Mouse (Mus musculus) forebrain, postnatal 0 days (tissue): Measurements from ENCODE around the gene Tas2r134. TPM values are rescaled to one million over a fixed set of nuclear protein-coding genes. Genes with fewer than 3 reads are reported as not detected.
A peak's percentile ranks its signal among the peaks of the same experiment; 100 is the strongest.

Experiments used
- ATAC-seq: fragments of 200-750 bp; cut with Nextera tagmentation; 2 replicates; pipeline ENCODE4 v1.8.0; 2017; ENCODE audit warnings: mild to moderate bottlenecking, moderate library complexity
- DNase-seq: peaks from one replicate; pipeline ENCODE4 v3.0.0-alpha.2; 2015
- H3K27ac ChIP-seq: fragments of 300-500 bp; sonication (generic); 2 replicates; pipeline ENCODE4 v1.5.1; 2014; ENCODE audit warnings: low read depth, mild to moderate bottlenecking, antibody characterized with exemption, low read length, moderate library complexity, mixed read lengths
- H3K27me3 ChIP-seq: fragments of 300-500 bp; sonication (generic); 2 replicates; pipeline ENCODE4 v1.6.1; 2014; ENCODE audit warnings: mild to moderate bottlenecking, low read length, mixed read lengths; ENCODE audit not compliant: insufficient read depth
- H3K36me3 ChIP-seq: fragments of 300-500 bp; sonication (generic); 2 replicates; pipeline ENCODE4 v1.6.1; 2014; ENCODE audit warnings: mild to moderate bottlenecking, moderate library complexity; ENCODE audit not compliant: insufficient read depth
- H3K4me1 ChIP-seq: fragments of 300-500 bp; sonication (generic); 2 replicates; pipeline ENCODE4 v1.6.1; 2014; ENCODE audit warnings: antibody characterized with exemption; ENCODE audit not compliant: insufficient read depth
- H3K4me2 ChIP-seq: fragments of 300-500 bp; sonication (generic); 2 replicates; pipeline ENCODE4 v1.6.1; 2014; ENCODE audit warnings: low read depth, mild to moderate bottlenecking, moderate library complexity
- H3K4me3 ChIP-seq: fragments of 300-500 bp; sonication (generic); 2 replicates; pipeline ENCODE4 v1.5.1; 2014; ENCODE audit warnings: low read depth, low read length, mixed read lengths
- H3K9ac ChIP-seq: fragments of 300-500 bp; sonication (generic); 2 replicates; pipeline ENCODE4 v1.6.1; 2014; ENCODE audit warnings: mild to moderate bottlenecking
- H3K9me3 ChIP-seq: fragments of 300-500 bp; sonication (generic); 2 replicates; pipeline ENCODE4 v1.6.1; 2016; ENCODE audit warnings: low read length
- CTCF ChIP-seq: sonication (generic); IDR thresholded peaks from 2 replicates; pipeline ENCODE4 v1.5.1; 2016; ENCODE audit warnings: antibody characterized with exemption, control low read depth, low read depth
- WGBS: fragments of 180-500 bp; shearing (Covaris S2); extraction: QIAGEN DNeasy Blood & Tissue Kit; methylation state at CpG from one replicate; pipeline ENCODE4 v1.1.7; 2014; 5-methylcytosine and 5-hydroxymethylcytosine counted together
- polyA plus RNA-seq: library from polyadenylated mRNA; unstranded; fragments of >200 nt; fragmentation: Nextera tagmentation; extraction: Ambion mirVana; gene quantifications from 2 replicates; pipeline ENCODE4 v1.2.1, GENCODE M21; 2015
- total RNA-seq: library from RNA; depleted of rRNA; stranded (reverse); fragments of >200 nt; gene quantifications from 2 replicates; pipeline ENCODE4 v1.2.3, GENCODE M21; 2014

Gene Tas2r134
- total and polyA plus RNA-seq, 2 experiments from 2014 or later: not detected

DNA sequence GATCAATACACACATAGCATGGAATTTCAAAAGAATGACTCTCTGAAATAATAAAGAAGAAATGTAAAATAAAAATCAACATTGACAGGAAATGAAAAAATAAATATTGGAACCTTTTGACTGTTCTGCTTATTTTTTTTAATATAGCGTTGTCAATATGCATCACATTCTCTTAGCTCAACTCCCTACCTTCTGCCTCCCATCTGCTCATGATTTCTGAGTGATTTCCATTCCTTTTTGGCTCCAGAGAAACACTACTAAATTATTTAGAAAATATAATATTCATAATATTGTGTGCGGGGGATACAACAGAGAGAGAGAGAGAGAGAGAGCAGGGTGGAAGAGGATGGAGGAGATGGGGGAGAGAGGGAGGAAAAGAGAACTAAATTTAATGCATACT lies 5.4 kb upstream of the Tas2r134 start:
- no peaks in the 10 kb centered on the region for H3K27me3 ChIP-seq
- H3K9ac ChIP-seq: no peak overlapping the region
- no peaks in the 10 kb centered on the region for H3K36me3 ChIP-seq
- H3K4me1 ChIP-seq: no peaks in the 10 kb centered on the region
- no peak for TF ChIP-seq CTCF
- DNase-seq (peak; percentile 14), ATAC-seq (no peak)
- H3K9me3 ChIP-seq: no peaks in the 10 kb centered on the region
- 63% methylated on average over 2 of the region's 2 CpGs for WGBS
- no peak overlapping the region for H3K4me2 ChIP-seq
- H3K27ac ChIP-seq: no peak overlapping the region
- no peak overlapping the region for H3K4me3 ChIP-seq

DNA sequence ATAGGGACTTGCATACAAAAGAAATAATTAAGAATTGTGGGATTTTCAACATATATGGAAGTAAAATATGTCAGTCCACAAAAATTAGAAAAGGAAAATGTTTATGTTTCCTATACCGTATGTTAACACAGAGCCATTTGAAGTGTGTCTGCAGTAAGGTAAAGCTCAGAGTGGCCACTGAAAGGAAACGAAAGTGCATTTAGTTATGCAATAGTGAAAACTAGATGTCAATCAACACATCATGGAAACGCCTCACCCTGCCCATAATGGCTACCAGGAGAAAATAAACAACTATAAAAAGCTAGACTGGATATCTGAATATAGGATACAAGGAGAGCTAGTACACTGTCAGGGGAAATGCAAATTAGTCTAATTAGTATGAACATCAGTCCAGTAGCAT lies 1.3 kb upstream of the Tas2r134 start:
- TF ChIP-seq CTCF: no peak
- DNase-seq: no peak
- Histone ChIP-seq H3K4me2 (no peak overlapping the region), H3K27ac (no peak overlapping the region), H3K36me3 (no peaks in the 10 kb centered on the region), H3K4me3 (no peak overlapping the region), H3K4me1 (no peaks in the 10 kb centered on the region), H3K27me3 (no peaks in the 10 kb centered on the region), H3K9me3 (no peaks in the 10 kb centered on the region), H3K9ac (no peak overlapping the region)
- ATAC-seq: no peak
- 82% methylated on average over 3 of the region's 3 CpGs for WGBS

DNA sequence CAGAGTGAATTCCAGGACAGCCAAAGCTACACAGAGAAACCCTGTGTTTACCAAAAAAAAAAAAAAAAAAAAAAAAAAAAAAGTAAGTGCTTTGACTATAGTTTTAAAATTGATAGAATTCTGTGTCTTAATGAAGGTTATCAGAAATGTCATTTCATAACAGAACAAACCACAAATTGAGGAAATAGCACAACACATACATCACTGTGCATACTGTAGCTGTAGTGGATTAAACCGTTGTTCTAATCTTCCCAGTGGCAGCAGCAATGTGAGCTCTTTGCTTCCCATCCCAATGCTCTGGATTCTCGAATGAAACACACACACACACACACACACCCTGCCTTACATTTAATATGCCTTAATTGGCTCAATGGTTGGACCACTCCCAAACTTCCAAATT lies 4.1 kb downstream of the Tas2r134 start:
- no peak overlapping the region for H3K4me2 ChIP-seq
- no peak for ATAC-seq
- no peak for DNase-seq
- H3K36me3 ChIP-seq: no peaks in the 10 kb centered on the region
- no peaks in the 10 kb centered on the region for H3K27me3 ChIP-seq
- H3K9me3 ChIP-seq: no peaks in the 10 kb centered on the region
- no peaks in the 10 kb centered on the region for H3K4me1 ChIP-seq
- H3K27ac ChIP-seq: no peak overlapping the region
- no peak overlapping the region for H3K9ac ChIP-seq
- no peak for TF ChIP-seq CTCF
- 68% methylated on average over 2 of the region's 2 CpGs for WGBS
- H3K4me3 ChIP-seq: no peak overlapping the region

DNA sequence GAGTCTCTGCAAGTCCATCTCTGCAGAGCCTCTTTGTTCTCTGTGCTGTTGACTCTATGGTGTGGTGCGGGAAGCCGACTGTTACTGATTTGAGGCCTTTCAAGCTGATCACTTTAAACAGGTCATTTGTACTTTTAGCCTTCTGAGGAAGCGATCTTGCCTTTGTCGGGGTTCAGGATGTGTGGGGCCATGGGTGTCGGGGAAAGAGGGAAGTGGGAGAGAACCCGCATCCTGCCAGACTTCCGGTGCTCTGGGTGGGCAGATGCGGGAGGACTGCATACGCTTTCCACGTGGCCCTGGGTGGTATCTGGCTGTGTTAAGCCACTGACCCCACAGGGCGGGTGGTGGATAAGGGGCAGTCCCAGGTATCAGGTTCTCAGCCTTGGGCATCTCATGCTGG lies 10.4 kb downstream of the Tas2r134 start:
- no peaks in the 10 kb centered on the region for H3K9me3 ChIP-seq
- no peaks in the 10 kb centered on the region for H3K36me3 ChIP-seq
- H3K4me3 ChIP-seq: no peak overlapping the region
- WGBS: 84% methylated on average over 11 of the region's 11 CpGs
- H3K27ac ChIP-seq: no peak overlapping the region
- DNase-seq (no peak), ATAC-seq (no peak)
- no peaks in the 10 kb centered on the region for H3K27me3 ChIP-seq
- no peaks in the 10 kb centered on the region for H3K4me1 ChIP-seq
- H3K4me2 ChIP-seq: no peak overlapping the region
- no peak overlapping the region for H3K9ac ChIP-seq
- TF ChIP-seq CTCF: no peak

DNA sequence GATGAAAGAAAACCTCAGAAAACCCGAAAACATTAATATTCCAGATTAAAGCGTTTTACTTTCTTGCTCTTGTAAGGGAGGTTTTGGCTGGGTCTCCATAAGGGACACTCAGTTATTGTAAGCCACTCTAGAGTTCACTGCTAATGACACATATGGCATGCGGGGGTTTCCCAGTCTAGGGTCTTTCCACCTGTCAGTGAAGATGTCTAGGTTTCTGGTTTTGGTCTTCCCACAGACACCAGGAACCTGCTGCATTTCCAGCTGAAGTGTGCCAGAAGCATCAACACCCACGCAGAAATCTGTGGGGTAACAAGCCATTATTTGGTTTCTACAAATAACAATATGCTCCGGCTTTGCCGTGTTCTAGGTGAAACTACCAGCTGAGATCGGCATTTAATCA lies 14.3 kb downstream of the Tas2r134 start:
- no peak for DNase-seq
- no peaks in the 10 kb centered on the region for H3K9me3 ChIP-seq
- no peak overlapping the region for H3K9ac ChIP-seq
- no peaks in the 10 kb centered on the region for H3K27me3 ChIP-seq
- H3K4me3 ChIP-seq: no peak overlapping the region
- no peak for TF ChIP-seq CTCF
- H3K36me3 ChIP-seq: no peaks in the 10 kb centered on the region
- H3K4me2 ChIP-seq: no peak overlapping the region
- no peak overlapping the region for H3K27ac ChIP-seq
- H3K4me1 ChIP-seq: no peaks in the 10 kb centered on the region
- no peak for ATAC-seq
- WGBS: 91% methylated on average over 7 of the region's 7 CpGs

DNA sequence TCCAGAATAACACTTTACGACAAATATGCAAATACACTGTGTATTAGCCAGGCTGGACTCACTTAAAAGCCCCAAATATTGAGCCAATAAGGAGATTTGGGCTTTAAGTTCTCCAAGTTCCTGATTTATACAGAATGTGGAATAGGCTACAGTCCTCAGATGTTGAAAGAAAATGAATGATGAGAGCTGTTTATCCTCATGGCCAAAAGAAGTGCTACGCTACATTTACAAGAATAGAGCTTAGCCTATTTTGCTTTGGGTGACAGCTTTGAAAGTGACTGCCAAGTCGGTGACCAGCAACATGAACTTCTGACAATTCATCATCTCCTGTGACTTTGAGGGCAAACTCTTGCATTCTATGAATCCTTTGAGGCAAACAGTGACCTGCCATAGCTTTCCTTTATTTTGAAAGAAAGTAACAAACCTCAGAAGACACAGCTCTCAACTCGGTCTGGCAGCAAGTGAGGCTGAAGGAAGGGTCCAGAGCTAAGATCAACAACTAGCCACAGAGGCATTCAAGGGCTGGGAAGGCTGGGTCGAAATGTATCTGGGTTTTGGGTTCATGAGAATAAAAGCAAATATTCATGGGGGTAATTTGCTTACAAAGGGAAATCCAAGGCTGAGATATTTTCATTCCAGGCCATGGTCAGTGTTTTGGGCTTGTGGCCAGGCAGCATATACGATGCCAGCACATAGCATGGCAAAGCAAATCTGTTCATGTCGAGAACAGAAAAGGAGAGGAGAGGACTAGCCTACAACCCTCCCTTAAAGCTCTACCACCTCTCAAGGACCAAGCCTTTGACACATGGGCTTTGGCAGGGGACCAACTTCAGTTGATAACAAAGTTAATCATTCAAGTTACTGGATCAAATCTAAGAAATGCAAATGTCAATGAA lies 16.2 kb downstream of the Tas2r134 start:
- H3K36me3 ChIP-seq: no peaks in the 10 kb centered on the region
- no peak for TF ChIP-seq CTCF
- DNase-seq (no peak), ATAC-seq (no peak)
- no peak overlapping the region for H3K4me3 ChIP-seq
- no peaks in the 10 kb centered on the region for H3K9me3 ChIP-seq
- no peak overlapping the region for H3K9ac ChIP-seq
- H3K4me2 ChIP-seq: no peak overlapping the region
- no peak overlapping the region for H3K27ac ChIP-seq
- 72% methylated on average over 7 of the region's 7 CpGs for WGBS
- no peaks in the 10 kb centered on the region for H3K27me3 ChIP-seq
- H3K4me1 ChIP-seq: no peaks in the 10 kb centered on the region

DNA sequence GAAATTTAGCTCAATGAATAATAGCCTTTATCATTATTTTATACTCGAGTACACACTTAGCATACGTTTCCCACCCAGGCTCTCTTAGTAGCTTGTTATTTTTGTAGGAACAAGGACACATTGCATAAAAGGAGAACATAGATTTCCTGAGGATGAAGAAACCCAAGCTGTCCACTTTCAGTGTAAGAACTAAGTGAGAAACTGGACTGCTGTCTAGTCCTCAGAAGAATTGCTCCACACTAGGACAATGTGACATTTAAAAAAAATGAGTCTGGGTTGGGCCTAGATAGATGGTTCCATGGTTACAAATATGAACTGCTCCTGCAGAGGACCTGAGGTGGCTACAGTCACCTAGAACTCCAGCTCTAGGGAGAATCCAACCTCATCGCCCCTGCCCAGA lies 20.7 kb downstream of the Tas2r134 start:
- WGBS: 93% methylated on average over 3 of the region's 3 CpGs
- no peak overlapping the region for H3K4me2 ChIP-seq
- no peak overlapping the region for H3K27ac ChIP-seq
- no peak for DNase-seq
- H3K36me3 ChIP-seq: no peaks in the 10 kb centered on the region
- TF ChIP-seq CTCF: no peak
- H3K27me3 ChIP-seq: no peaks in the 10 kb centered on the region
- H3K4me3 ChIP-seq: no peak overlapping the region
- H3K9ac ChIP-seq: no peak overlapping the region
- no peaks in the 10 kb centered on the region for H3K9me3 ChIP-seq
- H3K4me1 ChIP-seq: no peaks in the 10 kb centered on the region
- no peak for ATAC-seq
